Mouse (Mus musculus) thymus, postnatal 4 days (tissue): ENCODE data around the gene Tpst1.
"Not testable (repeated sequence)": the region's sequence is repeated elsewhere in the genome, so short reads cannot be mapped to it uniquely, and the experiment has no call there.

Experiments
- DNase-seq: peaks from one replicate; pipeline ENCODE4 v3.0.0; 2021

Gene Tpst1

DNA sequence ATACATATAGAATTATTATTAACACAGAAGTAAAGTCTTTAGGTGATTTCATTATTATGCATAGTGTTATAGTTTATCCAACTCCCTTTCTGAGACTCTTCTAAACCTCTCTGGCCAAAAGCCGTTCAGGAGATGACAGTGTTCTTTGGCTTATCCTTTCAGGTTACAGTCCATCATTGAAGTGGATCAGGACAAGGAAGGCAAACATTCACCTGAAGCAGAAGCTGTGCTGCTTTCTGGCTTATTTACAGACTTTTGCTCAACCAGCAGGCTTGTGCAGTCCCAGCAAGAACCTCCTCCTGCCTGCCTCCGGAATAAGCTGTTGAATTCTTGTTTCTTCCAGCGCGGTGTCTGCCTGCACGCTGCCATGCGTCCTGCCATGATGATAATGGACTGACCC lies at the start of gene Tpst1:
Gene Tpst1 (plus strand): TSS at position 301 of the 400 bp plus-strand sequence.
- no peak for DNase-seq

DNA sequence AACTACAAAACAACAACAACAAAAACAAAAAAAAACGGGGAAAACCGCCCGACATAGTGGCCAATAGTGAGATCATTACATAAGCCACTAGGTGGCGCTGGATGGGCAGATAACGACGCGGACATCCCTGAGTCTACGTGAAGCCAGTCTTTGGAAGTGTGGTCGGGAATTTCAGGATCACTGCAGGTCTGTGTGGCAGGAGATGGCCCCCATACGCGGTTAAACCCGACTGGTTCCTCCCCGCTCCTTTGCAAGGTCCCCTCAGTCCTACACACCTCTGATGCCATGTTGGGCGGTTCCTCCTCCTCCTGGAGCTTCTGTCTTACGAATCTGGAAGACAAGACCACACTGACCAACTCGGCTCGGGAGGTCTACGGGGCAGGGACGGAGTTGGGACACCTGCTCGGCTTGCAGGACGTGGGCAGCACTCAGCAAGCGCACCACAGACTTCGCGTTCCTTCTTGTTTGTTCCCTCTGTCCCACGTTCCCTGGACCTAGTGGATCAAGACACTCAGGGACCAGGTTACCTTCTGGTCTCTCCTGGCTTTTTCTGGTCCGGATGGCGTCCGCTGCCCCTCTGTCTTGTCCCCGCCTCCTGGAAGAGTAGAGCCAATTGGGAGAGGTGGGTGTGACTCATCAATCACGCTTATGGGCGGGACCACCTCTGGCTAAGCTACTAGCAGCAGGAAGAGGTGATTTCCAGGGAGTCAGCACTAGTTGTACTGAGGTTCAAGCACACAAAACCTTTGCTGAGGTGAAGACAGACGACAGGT lies 49.2 kb upstream of the Tpst1 start:
- peak; percentile 78 for DNase-seq

DNA sequence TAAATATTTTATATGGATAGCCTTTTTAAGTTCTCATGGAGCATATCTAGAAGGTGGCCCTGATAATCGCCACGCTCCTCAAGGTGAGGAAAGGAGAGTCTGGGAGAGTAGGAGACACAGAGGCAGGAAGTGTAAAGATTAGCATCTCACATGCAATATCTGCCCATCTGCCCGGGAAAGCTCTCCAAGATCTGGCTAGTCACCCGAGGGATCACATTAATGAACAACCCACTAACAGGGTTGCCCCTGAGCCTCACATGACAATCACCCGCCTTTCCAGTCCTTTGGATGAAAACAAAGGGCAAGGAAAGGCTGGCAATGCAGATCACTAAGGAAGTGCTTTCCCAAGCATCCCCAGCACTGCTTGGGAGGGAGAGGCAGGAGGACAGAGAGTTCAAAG lies 46.0 kb upstream of the Tpst1 start:
- DNase-seq = no peak

DNA sequence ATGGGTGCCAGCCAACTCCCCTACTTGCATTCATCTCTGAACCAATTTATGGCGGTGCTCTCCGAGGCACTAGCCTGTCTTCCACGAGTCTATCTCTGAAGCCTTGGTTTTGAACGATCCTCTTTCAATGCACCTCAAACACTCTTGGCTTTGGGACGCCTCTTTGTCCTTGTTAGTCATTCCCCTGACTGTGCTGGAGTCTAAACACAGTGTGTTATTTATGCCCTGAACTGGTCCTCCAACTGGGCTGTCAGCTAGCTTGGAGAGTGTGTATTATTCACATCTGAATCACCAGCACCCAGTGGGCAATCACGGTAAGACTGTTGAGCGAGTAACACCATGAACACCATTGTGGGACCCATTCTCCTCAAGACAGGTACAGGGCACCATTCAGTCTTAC lies 45.4 kb upstream of the Tpst1 start:
- no peak for DNase-seq

DNA sequence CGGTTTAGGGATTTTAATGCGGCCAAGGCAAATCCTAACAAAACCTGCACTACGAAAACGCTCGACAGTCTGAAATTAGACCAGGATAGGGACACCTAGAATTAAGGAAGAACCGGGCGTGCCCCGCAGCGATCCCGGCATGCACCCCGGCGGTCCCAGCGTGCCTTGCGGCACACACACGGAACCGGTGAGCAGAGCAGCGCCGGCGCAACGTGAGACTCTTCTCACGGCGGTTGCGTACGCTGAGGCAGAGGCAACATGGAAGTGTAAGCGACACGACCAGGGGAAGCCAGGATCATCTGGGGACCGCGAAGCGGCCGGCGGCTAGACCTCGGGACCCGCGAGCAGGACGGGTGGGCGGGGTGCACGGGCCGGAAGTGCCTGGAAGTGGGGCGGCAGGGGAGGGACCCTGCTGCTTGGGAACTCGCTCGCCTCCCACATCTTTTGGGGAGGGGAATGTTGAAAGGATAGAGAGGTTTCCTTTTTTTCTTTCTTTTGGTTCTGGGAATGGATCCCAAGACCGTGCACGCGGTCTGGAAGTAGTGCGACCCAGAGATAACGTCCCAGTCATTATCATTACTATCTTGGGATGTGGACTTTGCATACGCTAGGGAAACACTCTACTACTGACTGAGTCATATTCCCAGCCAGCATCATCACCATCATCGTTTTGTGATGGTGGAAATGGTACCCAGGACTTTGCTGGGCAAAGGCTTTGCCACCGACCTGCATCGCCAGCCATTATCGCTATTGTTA lies 43.8 kb upstream of the Tpst1 start, which contains the start of the genes Asl and Crcp:
Gene Asl (minus strand): TSS at position 106 of the 756 bp plus-strand sequence.
Gene Crcp (plus strand): TSS at position 149 of the 756 bp plus-strand sequence.
- peak; percentile 89 for DNase-seq

- DNase-seq = no peak
Observed at GRCm38 (mm10) chr5:130031410-130032390, 41.4 kb upstream of the Tpst1 start.

DNA sequence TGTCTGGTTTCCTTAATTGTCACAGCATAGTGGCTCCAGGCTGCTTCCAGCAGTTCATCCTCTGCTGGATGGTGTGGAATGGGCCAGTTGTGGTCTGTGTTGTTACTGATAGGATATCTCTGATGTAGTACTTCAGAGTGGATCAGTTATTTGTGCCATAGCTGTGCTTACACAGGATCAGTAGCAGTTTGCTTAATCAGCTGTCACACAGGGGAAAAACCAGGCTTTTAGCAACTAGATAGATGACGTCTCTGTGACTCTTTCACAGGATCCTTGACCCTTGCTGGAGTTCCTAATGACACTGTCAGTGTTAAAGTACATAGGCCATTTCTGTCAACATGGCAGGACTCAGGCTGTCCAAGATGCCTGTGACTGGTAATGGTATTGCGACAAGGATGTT lies 39.3 kb upstream of the Tpst1 start:
- DNase-seq = no peak

- DNase-seq = not testable (repeated sequence)
Observed at GRCm38 (mm10) chr5:130036300-130036699, 36.8 kb upstream of the Tpst1 start.

GRCm38 (mm10) chr5:130037752-130038455 lies 35.2 kb upstream of the Tpst1 start:
- DNase-seq = peak; percentile 68

DNA sequence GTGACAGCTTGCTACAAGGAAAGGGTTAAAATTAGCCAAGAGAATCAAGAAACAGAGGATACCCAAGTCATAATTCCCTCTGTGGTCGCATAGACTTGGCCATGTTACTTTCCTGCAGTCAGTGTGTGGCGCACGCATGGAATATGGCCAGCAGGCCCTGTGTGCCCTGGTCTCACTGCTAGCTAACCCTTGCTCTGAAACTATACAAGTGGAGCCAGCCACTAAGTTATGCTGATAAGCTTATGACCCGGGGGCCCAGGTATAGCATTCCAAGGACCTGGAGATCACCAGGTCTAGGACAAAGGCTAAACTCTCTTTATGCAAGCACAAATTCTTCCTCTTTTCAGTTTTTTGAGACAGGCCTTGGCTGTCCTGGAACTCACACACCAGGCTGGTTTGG lies 32.3 kb upstream of the Tpst1 start:
- no peak for DNase-seq

DNA sequence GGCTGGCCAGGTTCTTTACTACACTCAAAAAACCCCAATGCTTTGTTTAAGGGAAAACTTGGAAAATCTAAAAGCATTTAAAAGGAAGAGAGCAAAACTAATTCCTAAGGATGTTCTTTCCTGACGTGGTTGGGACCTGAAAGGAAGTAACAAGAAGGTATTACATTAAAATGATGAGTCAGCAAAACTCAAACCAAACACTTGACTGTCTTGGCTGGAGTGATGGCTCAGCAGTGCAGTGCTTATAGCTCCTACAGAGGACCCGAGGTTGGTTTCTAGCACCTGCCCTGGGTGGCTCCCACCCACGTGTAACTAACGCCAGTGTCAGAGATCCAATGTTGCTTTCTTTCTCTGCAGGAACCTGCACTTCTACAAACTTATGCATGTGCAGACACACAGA lies 31.9 kb upstream of the Tpst1 start:
- no peak for DNase-seq

DNA sequence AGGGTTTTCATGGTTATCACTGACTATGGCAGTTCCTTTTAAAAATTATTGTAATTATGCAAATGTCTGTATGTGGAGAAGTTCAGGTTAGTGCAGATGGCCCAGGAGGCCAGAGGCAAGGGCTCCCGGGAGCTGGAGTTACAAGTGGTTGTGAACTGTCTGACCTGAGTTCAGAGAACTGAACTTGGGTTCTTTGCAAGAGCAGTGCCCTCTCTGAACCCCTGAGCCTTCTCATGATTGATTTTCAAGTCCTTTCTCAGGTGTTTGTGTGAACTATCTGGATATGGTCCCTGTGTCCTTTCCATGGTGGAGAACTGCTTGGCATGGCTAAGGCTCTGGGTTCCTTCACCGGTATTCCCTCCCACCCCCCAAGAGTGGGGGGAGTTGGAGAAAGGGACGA lies 29.4 kb upstream of the Tpst1 start:
- no peak for DNase-seq

DNA sequence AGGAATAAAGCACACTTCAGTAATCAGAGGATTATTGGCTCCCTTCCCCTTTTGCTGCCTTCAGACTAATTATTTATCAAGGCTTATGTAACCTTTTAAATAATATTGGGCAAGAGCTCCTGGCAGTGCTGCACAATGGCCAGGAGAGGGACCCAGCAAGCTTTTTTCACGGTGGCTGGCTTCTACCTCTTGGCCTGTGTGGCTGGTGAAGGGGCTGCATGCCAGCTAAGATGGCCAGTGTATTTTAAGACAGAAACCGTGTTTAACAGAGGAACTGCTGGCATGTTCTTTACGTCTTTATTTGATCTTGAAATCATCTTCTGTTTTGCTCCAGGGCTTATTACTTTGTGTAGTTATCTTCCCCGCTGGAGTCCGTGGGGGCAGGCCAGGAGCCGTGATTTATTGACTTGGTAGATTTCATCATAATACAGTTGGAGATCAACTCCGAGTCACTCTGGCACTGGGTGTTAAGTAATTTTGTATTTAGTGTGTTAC lies 28.9 kb upstream of the Tpst1 start:
- DNase-seq = no peak

DNA sequence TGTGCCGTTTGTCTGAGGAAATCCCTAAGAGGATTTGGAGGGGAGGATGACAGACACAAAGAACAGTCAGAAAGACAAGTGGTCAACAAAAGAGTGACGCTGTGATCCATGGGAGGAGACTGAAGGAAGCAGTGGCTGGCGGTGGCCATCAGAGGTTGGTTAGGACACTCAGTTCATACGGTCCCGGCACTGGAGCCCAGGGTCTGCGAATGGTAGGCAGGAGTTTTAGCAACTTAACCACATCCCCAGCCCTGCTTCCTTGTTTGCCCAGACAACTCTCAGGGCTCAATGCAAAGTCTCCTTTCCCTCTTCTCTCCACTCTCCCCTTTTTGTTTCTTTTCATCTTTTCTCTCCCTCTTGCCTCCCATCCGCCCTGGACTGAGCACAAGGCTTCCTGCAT lies 27.0 kb upstream of the Tpst1 start:
- no peak for DNase-seq

DNA sequence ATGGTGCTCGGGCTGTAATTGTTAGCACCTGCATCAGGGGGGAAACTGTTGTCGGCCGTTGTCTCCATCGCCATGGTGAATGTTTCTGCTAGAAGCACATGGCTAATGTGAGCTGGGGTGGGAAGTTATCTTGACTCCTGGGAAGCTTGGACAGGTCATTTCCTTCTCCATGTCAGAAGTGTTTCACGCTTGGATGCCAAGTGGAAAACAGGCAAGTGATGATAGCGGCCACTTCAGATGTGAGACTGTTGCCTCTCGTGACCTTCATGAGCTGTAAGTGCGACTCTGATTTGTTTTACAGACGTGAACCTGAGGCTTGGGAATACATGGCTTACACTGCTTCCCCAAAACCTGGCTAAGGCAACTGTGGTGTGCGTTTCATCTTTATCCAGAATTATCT lies 26.5 kb upstream of the Tpst1 start:
- no peak for DNase-seq

DNA sequence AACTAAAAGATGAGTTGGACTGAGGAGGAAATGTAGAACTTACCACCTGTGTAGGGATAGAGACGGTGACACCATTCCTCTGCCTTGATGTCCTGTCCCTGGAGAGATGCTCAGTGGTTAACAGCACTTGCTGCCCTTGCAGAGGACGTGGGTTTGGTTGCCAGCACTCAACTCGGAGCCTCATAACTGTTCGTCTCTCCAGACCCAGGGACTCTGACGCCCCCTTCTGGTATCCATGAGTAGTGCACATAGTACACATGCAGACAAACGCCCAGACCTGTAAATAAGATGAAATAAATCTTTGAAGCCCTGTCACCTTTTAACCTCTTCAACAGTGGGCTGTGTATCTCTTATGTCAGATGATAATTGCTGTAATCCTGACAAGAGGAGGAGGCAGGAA lies 26.1 kb upstream of the Tpst1 start:
- DNase-seq = no peak

GRCm38 (mm10) chr5:130048786-130049520 lies 24.2 kb upstream of the Tpst1 start:
- no peak for DNase-seq

GRCm38 (mm10) chr5:130050416-130050815 lies 22.7 kb upstream of the Tpst1 start:
- DNase-seq = no peak

DNA sequence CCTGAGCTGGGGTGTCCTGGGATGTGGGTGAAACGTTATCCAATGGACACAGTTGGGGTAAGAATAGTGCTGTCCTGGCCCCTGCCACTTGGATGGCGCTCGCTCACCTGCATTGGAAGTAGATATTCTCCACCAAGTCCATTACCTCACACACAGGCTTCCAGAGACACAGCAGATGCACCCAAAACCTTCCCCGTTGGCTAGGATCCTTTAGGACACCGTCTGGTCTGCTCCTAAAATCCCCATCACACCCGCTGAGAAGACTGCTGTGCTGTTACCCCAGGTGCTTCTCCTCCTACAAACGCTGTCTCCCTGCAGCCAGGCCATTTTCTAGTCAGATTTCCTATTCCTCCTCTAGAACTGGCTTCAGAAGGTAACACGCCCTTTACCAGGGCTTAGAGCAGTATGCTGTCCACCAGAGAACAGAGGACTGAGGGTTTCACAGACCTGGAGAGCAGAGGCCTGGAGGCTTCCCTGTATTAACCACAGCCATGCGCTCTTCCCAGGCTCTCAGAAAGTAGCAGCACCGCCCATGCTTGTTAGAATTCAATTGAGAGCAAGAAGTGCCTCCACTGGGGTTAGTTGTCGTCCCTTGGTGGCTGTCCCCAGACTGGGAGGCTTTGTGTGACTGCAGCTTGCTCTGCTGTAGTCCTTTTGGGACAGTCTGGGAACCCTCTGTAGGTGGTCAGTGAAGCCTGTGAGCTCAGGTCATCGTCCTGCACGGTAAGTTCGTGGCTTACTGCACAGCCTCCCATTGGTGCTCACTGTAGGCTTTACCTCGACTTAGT lies 21.9 kb upstream of the Tpst1 start:
- DNase-seq = no peak

GRCm38 (mm10) chr5:130052510-130052909 lies 20.6 kb upstream of the Tpst1 start:
- no peak for DNase-seq

DNA sequence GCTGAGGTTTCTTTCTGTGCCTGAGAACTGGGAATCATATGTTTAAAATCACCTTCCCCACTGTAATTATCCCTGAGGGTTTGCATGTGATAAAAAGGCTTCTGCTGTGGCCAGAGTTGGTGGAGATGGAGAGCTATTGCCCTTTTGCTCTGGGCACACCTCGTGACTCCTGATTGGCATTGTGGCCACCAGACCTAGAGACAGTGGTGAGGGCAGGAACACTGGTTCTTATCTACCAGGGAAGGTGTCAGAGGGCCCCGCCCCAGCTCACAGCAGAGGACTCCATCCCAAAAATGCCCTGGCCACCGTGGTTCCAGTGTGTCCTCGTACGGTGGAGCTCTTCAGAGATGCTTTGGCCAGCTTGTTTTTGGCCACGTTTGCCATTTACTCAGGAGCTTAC lies 20.2 kb upstream of the Tpst1 start:
- DNase-seq = no peak
